Mouse (Mus musculus) olfactory bulb, adult 2 months (tissue): ENCODE measurements at regions not wholly inside any gene's neighbourhood (a gene's known extent, or its start where the extent isn't known, plus 50 kb on each side); places are given as distances from the start of the nearest gene placed in this dataset.

Experiments used
- CTCF ChIP-seq: fragments of 200-500 bp; IDR thresholded peaks from 2 replicates; pipeline ENCODE4 v1.5.1; 2012; ENCODE audit warnings: low read depth, mild to moderate bottlenecking, low read length, moderate library complexity; ENCODE audit not compliant: insufficient read depth
- POLR2A ChIP-seq: fragments of 200-500 bp; IDR thresholded peaks from 2 replicates; pipeline ENCODE4 v1.6.1; 2012; ENCODE audit warnings: mild to moderate bottlenecking, low read depth, low read length, moderate library complexity; ENCODE audit not compliant: insufficient read depth

- no peak for TF ChIP-seq POLR2A
- no peak for TF ChIP-seq CTCF
These were observed 110.7 kb upstream of the Auts2 start for GRCm38 (mm10) chr5:132653694-132654300.
